Mouse (Mus musculus): ENCODE measurements at regions not wholly inside any gene's neighbourhood (a gene's known extent, or its start where the extent isn't known, plus 50 kb on each side); places are given as distances from the start of the nearest gene placed in this dataset.

DNA sequence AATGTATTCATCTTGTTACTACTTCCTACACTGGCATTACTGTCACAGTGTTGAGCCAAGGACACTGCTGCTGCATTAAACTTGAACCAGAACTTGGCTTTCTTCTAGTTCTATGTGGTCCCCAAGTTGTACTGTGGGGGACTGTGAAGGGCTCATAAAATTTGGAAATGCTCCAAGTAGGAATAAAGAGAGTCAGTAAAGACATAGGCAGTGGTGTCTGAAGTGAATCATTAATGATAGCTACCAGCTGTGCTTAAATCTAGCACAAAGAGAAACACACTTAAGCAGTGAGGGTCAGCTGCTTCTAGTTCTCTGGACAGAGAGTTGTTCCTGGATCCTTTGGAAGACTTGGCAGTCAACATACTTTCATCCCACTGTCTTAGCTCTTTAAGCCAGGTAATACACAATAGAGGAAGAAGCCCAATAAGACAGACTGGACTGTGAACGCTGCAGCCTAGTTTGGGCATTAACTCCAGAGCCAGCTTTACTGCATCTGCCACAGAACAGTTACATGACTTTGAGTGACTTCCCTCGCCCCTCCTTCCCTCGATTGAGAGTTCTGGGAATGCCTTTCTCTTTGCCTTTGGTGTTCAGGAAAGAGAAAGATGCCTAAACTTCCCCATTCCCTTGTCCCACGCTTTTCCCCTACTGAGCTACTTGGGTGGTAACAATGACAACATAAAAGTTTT lies 1325.2 kb upstream of the Lrrc6 start:
- TF ChIP-seq EP300 (IDR thresholded peaks at IDR 0.05; ENCODE audit: low read depth) (no peak), CTCF (IDR thresholded peaks at IDR 0.05; ENCODE audit: low read depth) (no peak)
